Mouse (Mus musculus): ENCODE results near the gene Cbwd1. TPM values are rescaled to one million over a fixed set of nuclear protein-coding genes. Genes with fewer than 3 reads are reported as not detected.

The Cbwd1 gene
- polyA plus RNA-seq, 1 experiment: 1.9 TPM

DNA sequence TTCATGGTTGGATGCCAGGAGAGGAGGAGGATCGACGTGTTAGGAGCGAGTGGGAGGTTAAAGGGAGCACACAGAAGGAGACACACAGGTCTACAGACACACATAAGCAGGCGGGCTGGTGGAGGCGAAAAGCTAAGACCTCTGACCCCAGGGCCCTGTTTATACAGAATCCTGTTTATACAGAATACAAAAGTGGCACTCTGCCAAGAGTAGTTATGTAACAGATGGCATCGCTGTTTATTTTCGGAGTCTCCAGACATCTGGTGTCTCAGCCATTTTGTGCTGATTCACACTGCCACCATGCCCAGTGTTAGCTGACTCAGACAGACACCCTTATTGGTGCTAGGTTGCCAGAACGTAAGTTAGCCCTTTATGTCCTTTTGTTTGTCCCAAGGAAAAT, 19.9 kb upstream of the Cbwd1 start:
- no peak overlapping the region for H3K27ac ChIP-seq (ENCODE audit: control insufficient read depth, insufficient read depth, low read length)
- TF ChIP-seq CTCF (IDR thresholded peaks at IDR 0.05; ENCODE audit: borderline replicate concordance, control insufficient read depth, extremely low read depth, insufficient read depth, low read length, poor library complexity) (no peak), POLR2A (IDR thresholded peaks at IDR 0.05; ENCODE audit: control insufficient read depth, extremely low read depth, insufficient read depth, low read length, poor library complexity) (no peak)
- no peaks in the 10 kb centered on the region for H3K27me3 ChIP-seq (ENCODE audit: control insufficient read depth, insufficient read depth, low read length)
- H3K36me3 ChIP-seq (ENCODE audit: control insufficient read depth, insufficient read depth, low read length): no peaks in the 10 kb centered on the region
- H3K4me3 ChIP-seq (ENCODE audit: control insufficient read depth, insufficient read depth, low read length): no peak overlapping the region
- 86% methylated on average over 8 of the region's 8 CpGs for WGBS
- DNase-seq: no peak
- peaks cover 4% of the 10 kb centered on the region for H3K4me1 ChIP-seq (replicated peaks; ENCODE audit: control insufficient read depth, insufficient read depth, low read length)

DNA sequence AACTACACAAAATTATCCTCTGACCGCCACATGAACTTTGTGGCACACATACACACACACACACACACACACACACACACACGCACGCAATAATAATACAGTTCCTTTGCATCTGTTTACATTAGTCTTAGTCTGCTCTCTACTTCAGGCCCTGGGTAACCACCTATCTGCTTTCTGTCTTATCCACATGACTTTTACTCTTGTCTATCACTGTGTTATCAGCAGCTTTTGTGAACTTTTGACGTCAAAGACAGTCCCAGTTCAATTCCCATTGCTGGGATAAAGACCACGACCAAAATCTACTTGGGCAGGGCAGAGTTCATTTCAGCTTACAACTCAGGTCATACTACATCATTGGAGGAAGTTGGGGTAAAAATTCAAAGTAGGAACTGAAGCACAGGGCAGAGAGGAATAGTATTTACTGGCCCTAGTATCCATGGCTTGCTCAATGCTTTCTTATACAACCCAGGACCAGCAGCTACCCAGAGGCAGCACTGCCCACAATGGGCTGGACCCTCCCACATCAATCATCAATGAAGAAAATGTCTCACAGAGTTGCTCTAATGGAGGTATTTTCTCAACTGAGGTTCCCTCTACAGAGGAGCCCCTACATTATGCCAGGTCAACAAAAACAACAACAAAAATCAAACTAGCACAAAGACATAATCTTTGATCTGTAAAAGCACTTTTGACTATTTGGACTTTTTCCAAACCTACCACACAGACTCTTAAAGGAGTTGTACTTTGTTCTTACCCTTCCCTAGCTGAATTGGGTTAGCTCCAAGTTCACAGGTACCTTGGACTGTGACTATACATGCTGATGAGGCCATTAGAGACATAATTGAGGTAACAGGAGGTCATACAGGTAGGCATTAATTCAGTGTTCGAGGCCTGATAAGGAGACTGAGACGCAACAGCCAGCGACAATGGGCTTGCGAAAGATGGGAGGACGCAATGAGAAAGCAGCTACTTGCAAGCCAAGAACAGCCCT, 17.7 kb upstream of the Cbwd1 start:
- Histone ChIP-seq H3K27ac (ENCODE audit: control insufficient read depth, insufficient read depth, low read length) (no peak overlapping the region), H3K27me3 (ENCODE audit: control insufficient read depth, insufficient read depth, low read length) (no peaks in the 10 kb centered on the region), H3K36me3 (ENCODE audit: control insufficient read depth, insufficient read depth, low read length) (no peaks in the 10 kb centered on the region), H3K4me3 (ENCODE audit: control insufficient read depth, insufficient read depth, low read length) (no peak overlapping the region), H3K4me1 (replicated peaks; ENCODE audit: control insufficient read depth, insufficient read depth, low read length) (peaks cover 4% of the 10 kb centered on the region)
- WGBS: 92% methylated on average over 10 of the region's 10 CpGs
- DNase-seq: no peak
- no peak for TF ChIP-seq CTCF (IDR thresholded peaks at IDR 0.05; ENCODE audit: borderline replicate concordance, control insufficient read depth, extremely low read depth, insufficient read depth, low read length, poor library complexity)
- TF ChIP-seq POLR2A (IDR thresholded peaks at IDR 0.05; ENCODE audit: control insufficient read depth, extremely low read depth, insufficient read depth, low read length, poor library complexity): no peak

DNA sequence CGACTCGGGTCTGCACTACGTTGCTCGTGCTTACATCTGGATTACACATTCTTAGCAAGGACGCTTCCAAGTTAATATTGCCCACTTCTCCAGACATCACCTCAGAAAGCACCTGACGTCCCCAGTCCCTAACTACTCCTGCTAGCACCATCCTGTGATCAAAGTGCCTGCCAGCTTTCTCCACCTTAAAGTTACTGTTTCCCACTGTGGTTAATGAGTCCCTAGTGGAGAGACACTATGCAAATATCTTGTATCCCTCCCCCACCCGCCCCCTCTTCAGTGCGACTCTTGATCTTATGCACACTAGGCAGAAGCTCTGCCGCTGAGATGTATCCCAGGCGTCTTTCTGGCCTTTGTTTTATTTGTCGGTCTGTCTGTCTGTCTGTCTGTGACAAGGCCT, 16.6 kb upstream of the Cbwd1 start:
- no peaks in the 10 kb centered on the region for H3K36me3 ChIP-seq (ENCODE audit: control insufficient read depth, insufficient read depth, low read length)
- 94% methylated on average over 11 of the region's 11 CpGs for WGBS
- no peaks in the 10 kb centered on the region for H3K27me3 ChIP-seq (ENCODE audit: control insufficient read depth, insufficient read depth, low read length)
- H3K27ac ChIP-seq (ENCODE audit: control insufficient read depth, insufficient read depth, low read length): no peak overlapping the region
- H3K4me3 ChIP-seq (ENCODE audit: control insufficient read depth, insufficient read depth, low read length): no peak overlapping the region
- no peak for TF ChIP-seq CTCF (IDR thresholded peaks at IDR 0.05; ENCODE audit: borderline replicate concordance, control insufficient read depth, extremely low read depth, insufficient read depth, low read length, poor library complexity)
- no peak for TF ChIP-seq POLR2A (IDR thresholded peaks at IDR 0.05; ENCODE audit: control insufficient read depth, extremely low read depth, insufficient read depth, low read length, poor library complexity)
- peaks cover 4% of the 10 kb centered on the region for H3K4me1 ChIP-seq (replicated peaks; ENCODE audit: control insufficient read depth, insufficient read depth, low read length)
- no peak for DNase-seq

DNA sequence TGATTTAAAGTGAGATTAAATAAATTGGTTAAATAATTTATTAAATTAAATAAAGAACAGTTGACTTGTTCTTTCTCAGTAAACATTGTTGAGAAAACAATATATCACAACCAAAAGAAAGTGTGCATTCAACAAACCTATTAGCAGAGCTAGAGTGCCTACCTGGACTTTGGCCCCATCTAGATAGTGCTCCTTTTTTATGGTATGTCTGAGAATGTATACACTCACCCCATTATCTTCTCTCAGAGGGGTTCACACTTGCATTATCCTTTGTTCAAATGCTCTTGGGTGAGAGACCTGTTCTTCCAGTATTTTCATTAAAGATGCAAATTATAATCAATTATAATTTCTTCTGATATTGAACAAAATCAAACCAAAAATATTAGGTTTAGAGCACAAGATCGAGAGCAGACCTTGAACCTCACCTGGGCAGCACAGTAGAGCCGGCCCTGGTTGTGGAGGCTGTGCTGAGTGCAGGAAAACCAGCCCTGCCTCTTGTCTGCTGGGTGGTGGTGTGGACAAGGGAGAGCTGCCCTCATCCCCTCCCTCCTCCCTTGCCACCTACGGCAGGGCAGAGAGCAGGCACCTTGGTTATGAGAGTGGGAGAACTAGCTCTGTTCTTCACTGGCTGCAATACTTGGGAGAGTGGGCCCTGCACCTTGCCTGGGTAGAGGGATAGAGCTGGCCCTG, 11.4 kb upstream of the Cbwd1 start:
- Histone ChIP-seq H3K27ac (ENCODE audit: control insufficient read depth, insufficient read depth, low read length) (no peak overlapping the region), H3K4me1 (replicated peaks; ENCODE audit: control insufficient read depth, insufficient read depth, low read length) (peaks cover 2% of the 10 kb centered on the region; the same call in 1 of the 2 replicates), H3K27me3 (ENCODE audit: control insufficient read depth, insufficient read depth, low read length) (no peaks in the 10 kb centered on the region), H3K36me3 (ENCODE audit: control insufficient read depth, insufficient read depth, low read length) (no peaks in the 10 kb centered on the region), H3K4me3 (ENCODE audit: control insufficient read depth, insufficient read depth, low read length) (no peak overlapping the region)
- WGBS: 94% methylated on average over 3 of the region's 3 CpGs
- no peak for TF ChIP-seq CTCF (IDR thresholded peaks at IDR 0.05; ENCODE audit: borderline replicate concordance, control insufficient read depth, extremely low read depth, insufficient read depth, low read length, poor library complexity)
- no peak for TF ChIP-seq POLR2A (IDR thresholded peaks at IDR 0.05; ENCODE audit: control insufficient read depth, extremely low read depth, insufficient read depth, low read length, poor library complexity)
- no peak for DNase-seq

DNA sequence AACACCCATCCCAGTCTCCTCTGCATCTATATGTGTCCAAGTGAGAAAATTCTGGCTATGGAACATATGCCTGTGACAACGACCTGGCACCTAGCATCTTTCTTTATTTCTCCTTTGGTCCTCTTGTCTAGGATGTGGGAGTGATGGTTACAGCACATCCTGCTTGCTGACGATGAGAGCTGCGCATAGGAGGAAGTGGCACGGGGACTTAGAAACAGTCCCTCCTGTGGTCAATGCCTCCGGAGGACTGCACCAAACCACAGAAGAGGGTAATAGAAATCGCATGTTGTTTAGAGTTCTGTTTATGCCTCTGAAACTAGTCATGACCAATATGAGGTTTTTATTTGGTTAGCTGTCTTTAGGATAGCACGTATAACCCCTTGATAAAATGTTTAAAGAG, 9.9 kb upstream of the Cbwd1 start:
- Histone ChIP-seq H3K27me3 (ENCODE audit: control insufficient read depth, insufficient read depth, low read length) (no peaks in the 10 kb centered on the region), H3K4me1 (replicated peaks; ENCODE audit: control insufficient read depth, insufficient read depth, low read length) (peaks cover 2% of the 10 kb centered on the region; the same call in 1 of the 2 replicates), H3K27ac (ENCODE audit: control insufficient read depth, insufficient read depth, low read length) (no peak overlapping the region), H3K36me3 (ENCODE audit: control insufficient read depth, insufficient read depth, low read length) (no peaks in the 10 kb centered on the region), H3K4me3 (ENCODE audit: control insufficient read depth, insufficient read depth, low read length) (no peak overlapping the region)
- no peak for DNase-seq
- TF ChIP-seq POLR2A (IDR thresholded peaks at IDR 0.05; ENCODE audit: control insufficient read depth, extremely low read depth, insufficient read depth, low read length, poor library complexity) (no peak), CTCF (IDR thresholded peaks at IDR 0.05; ENCODE audit: borderline replicate concordance, control insufficient read depth, extremely low read depth, insufficient read depth, low read length, poor library complexity) (no peak)
- WGBS: 6% methylated on average over 7 of the region's 7 CpGs

DNA sequence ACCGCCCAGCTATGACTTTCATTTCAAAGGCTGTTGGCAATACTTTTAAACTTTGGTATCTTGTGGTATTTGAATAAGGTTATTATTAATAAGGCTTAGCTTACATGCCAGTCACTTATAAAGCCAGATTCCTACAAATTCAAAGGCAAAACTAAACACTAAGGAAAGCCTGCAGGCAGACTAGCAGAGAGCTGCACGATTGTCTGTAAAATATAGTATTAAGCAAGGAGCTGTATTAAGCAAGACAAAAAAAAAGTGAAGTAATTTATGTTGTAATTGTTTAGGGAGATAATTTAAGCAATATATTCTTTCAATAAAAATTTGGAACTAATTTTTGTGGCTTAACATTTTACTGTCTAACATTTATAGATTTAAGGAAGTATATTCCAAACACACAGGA, 5.5 kb upstream of the Cbwd1 start:
- DNase-seq: no peak
- Histone ChIP-seq H3K36me3 (ENCODE audit: control insufficient read depth, insufficient read depth, low read length) (no peaks in the 10 kb centered on the region), H3K27me3 (ENCODE audit: control insufficient read depth, insufficient read depth, low read length) (no peaks in the 10 kb centered on the region), H3K4me1 (replicated peaks; ENCODE audit: control insufficient read depth, insufficient read depth, low read length) (peaks cover 2% of the 10 kb centered on the region; the same call in 1 of the 2 replicates), H3K27ac (ENCODE audit: control insufficient read depth, insufficient read depth, low read length) (no peak overlapping the region), H3K4me3 (ENCODE audit: control insufficient read depth, insufficient read depth, low read length) (no peak overlapping the region)
- TF ChIP-seq CTCF (IDR thresholded peaks at IDR 0.05; ENCODE audit: borderline replicate concordance, control insufficient read depth, extremely low read depth, insufficient read depth, low read length, poor library complexity) (no peak), POLR2A (IDR thresholded peaks at IDR 0.05; ENCODE audit: control insufficient read depth, extremely low read depth, insufficient read depth, low read length, poor library complexity) (no peak)
- WGBS: 89% methylated on average over 2 of the region's 2 CpGs
